Mouse (Mus musculus) hindbrain, postnatal 0 days (tissue): ENCODE results near the gene Agtpbp1. TPM values are rescaled to one million over a fixed set of nuclear protein-coding genes. Genes with fewer than 3 reads are reported as not detected.

Experiments used
- ATAC-seq: fragments of 200-750 bp; cut with Nextera tagmentation; 2 replicates; pipeline ENCODE4 v1.8.0; 2017; ENCODE audit warnings: mild to moderate bottlenecking, moderate TSS enrichment, moderate library complexity
- DNase-seq: peaks from one replicate; pipeline ENCODE4 v3.0.0-alpha.2; 2015; ENCODE audit warnings: low spot score
- H3K27ac ChIP-seq: fragments of 300-500 bp; sonication (generic); 2 replicates; pipeline ENCODE4 v1.5.1; 2014; ENCODE audit warnings: mild to moderate bottlenecking
- H3K27me3 ChIP-seq: fragments of 300-500 bp; sonication (generic); 2 replicates; pipeline ENCODE4 v1.6.1; 2014; ENCODE audit warnings: low read length, mixed read lengths; ENCODE audit not compliant: insufficient read depth
- H3K36me3 ChIP-seq: fragments of 300-500 bp; sonication (generic); 2 replicates; pipeline ENCODE4 v1.6.1; 2014; ENCODE audit warnings: low read length, mixed read lengths; ENCODE audit not compliant: insufficient read depth
- H3K4me1 ChIP-seq: fragments of 300-500 bp; sonication (generic); 2 replicates; pipeline ENCODE4 v1.6.1; 2014; ENCODE audit warnings: antibody characterized with exemption, low read length, mixed read lengths; ENCODE audit not compliant: insufficient read depth
- H3K4me2 ChIP-seq: fragments of 300-500 bp; sonication (generic); 2 replicates; pipeline ENCODE4 v1.6.1; 2014; ENCODE audit warnings: low read depth, mild to moderate bottlenecking, low read length, moderate library complexity, mixed read lengths
- H3K4me3 ChIP-seq: fragments of 300-500 bp; sonication (generic); 2 replicates; pipeline ENCODE4 v1.5.1; 2014; ENCODE audit warnings: low read length
- H3K9ac ChIP-seq: fragments of 300-500 bp; sonication (generic); replicated peaks from 2 replicates; pipeline ENCODE4 v1.6.1; 2014; ENCODE audit warnings: mild to moderate bottlenecking, low read length, moderate library complexity, mixed read lengths
- H3K9me3 ChIP-seq: fragments of 300-500 bp; sonication (generic); 2 replicates; pipeline ENCODE4 v1.6.1; 2016; ENCODE audit warnings: low read length, mixed read lengths
- CTCF ChIP-seq: IDR thresholded peaks from 2 replicates; pipeline ENCODE4 v1.5.1; 2016; ENCODE audit warnings: antibody characterized with exemption, control low read depth, low read depth
- WGBS: fragments of 180-500 bp; shearing (Covaris S2); extraction: QIAGEN DNeasy Blood & Tissue Kit; methylation state at CpG from one replicate; pipeline ENCODE4 v1.1.7; 2014; 5-methylcytosine and 5-hydroxymethylcytosine counted together
- polyA plus RNA-seq: library from polyadenylated mRNA; unstranded; fragments of >200 nt; fragmentation: Nextera tagmentation; extraction: Ambion mirVana; gene quantifications from 2 replicates; pipeline ENCODE4 v1.2.1, GENCODE M21; 2015
- total RNA-seq: library from RNA; depleted of rRNA; stranded (reverse); fragments of >200 nt; gene quantifications from 2 replicates; pipeline ENCODE4 v1.2.3, GENCODE M21; 2014

Agtpbp1 gene
- total and polyA plus RNA-seq, 2 experiments from 2014 or later = 65.6 to 128 TPM

DNA sequence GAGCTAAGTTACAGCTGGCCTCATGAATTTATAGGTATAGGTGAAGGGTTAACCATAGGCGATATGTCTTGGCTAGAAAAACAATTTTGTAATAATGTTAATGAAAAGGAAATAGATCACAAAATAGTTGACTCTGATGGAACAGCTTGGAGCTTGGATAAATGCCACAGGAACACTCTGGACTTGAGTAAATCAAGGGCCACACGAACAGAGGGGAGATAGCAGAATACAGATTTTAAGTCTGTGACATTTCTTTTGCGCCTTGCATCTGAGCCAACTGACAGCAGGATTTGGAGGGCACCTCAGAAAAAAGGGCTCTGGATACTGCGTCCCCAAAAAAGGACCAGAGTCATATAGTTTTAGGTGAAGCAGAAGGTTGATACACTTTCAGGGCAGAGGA, 20.5 kb downstream of the Agtpbp1 start:
- Histone ChIP-seq H3K27ac (no peak overlapping the region), H3K9ac (no peak overlapping the region), H3K4me2 (no peak overlapping the region), H3K4me3 (no peak overlapping the region), H3K27me3 (no peaks in the 10 kb centered on the region), H3K9me3 (no peaks in the 10 kb centered on the region), H3K36me3 (no peaks in the 10 kb centered on the region), H3K4me1 (no peaks in the 10 kb centered on the region)
- 94% methylated on average over 4 of the region's 4 CpGs for WGBS
- no peak for TF ChIP-seq CTCF
- no peak for DNase-seq
- no peak for ATAC-seq

DNA sequence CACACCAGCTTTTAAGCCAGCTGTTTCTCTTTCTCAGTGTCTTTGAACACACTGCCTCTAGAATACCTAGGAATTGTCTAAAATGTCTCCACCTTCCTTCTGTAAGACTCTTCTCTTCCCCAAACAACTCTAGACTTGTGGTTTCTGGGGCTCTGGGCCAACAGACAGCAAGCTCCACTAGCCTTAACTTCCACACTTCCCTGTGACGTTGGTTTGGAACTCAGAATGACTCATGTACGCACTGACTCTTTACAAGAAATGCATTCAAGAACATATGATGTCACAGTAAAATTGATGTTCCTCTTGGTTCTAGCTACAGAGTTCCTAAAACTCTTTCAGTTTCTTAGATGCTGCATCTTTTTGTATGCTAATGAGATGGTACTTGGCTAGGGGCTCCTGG, 22.6 kb downstream of the Agtpbp1 start:
- Histone ChIP-seq H3K9me3 (no peaks in the 10 kb centered on the region), H3K27ac (no peak overlapping the region), H3K36me3 (no peaks in the 10 kb centered on the region), H3K9ac (no peak overlapping the region), H3K4me3 (no peak overlapping the region), H3K4me1 (no peaks in the 10 kb centered on the region), H3K4me2 (no peak overlapping the region), H3K27me3 (no peaks in the 10 kb centered on the region)
- ATAC-seq (no peak), DNase-seq (no peak)
- WGBS = 80% methylated on average over 2 of the region's 2 CpGs
- no peak for TF ChIP-seq CTCF

DNA sequence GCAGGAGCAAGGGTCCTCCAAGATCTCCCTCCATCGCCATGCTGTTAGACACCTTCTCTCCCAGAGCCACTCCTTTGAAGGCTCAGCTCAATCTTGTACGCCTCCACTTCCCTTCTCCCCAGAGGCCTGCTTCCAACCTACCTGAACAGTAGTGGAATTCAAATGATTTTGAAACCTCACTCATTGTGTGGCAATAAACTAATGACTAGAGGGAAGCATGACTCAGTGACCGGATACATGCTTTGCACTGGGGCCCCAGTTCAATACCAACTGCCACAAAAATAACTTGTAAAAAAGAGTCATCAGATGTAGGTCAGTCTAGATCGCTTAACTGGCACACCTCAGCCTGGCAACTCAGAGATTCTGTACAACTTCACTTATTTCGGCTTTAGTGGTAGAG, 26.3 kb downstream of the Agtpbp1 start:
- ATAC-seq = no peak
- Histone ChIP-seq H3K4me3 (no peak overlapping the region), H3K4me2 (no peak overlapping the region), H3K27ac (no peak overlapping the region), H3K9ac (no peak overlapping the region), H3K4me1 (peaks cover 13% of the 10 kb centered on the region), H3K36me3 (no peaks in the 10 kb centered on the region), H3K27me3 (no peaks in the 10 kb centered on the region), H3K9me3 (no peaks in the 10 kb centered on the region)
- WGBS = 89% methylated on average over 5 of the region's 5 CpGs
- no peak for DNase-seq
- TF ChIP-seq CTCF = no peak

DNA sequence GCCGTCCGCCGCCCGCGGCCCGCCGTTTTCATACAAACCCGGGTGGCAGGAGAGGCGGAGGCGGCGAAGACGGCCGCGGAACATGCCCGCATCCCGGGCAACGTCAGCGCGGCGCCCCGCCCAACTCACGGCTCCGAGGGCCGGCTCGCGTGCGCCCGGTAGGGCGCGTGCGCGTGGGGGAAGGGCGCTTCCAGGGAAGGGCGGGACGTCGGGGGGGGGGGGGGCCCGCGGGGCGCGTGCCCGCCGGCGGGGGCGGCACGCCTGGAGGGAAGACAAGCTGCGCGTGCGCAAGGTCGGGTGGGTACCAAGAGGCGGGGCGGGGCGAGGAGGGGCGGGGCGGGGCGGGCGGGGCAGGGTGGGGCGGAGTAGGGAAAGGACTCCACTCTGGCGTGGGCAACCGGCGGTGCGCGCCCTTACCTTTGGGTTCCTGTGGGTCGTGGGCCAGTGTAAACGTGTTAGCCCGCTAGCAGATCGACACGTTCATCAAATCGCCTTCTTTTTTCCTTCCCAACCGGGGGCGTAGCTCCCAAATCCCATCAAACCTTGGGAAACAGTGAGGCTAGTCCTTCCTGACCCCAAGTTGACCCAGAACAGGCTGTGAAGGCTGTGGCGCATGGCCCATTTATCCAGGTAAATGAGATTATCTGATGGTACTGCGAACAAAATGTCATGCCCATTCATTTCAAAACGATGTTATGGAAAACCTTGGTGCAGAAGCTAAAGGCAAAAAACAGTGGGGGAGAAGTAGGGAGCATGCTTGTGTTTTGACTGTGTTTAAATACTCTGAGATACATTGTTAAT, 27.6 kb downstream of the Agtpbp1 start:
- 2% methylated on average over 29 of the region's 73 CpGs for WGBS
- H3K9ac ChIP-seq = peak overlapping the region; percentile 84
- H3K9me3 ChIP-seq = no peaks in the 10 kb centered on the region
- peak; percentile 96 for DNase-seq
- peaks cover 13% of the 10 kb centered on the region for H3K4me1 ChIP-seq
- H3K36me3 ChIP-seq = no peaks in the 10 kb centered on the region
- ATAC-seq = peak; percentile 92
- TF ChIP-seq CTCF = no peak
- H3K4me2 ChIP-seq = peak overlapping the region; percentile 95
- no peaks in the 10 kb centered on the region for H3K27me3 ChIP-seq
- peak overlapping the region; percentile 83 for H3K4me3 ChIP-seq
- H3K27ac ChIP-seq = peak overlapping the region; percentile 80

DNA sequence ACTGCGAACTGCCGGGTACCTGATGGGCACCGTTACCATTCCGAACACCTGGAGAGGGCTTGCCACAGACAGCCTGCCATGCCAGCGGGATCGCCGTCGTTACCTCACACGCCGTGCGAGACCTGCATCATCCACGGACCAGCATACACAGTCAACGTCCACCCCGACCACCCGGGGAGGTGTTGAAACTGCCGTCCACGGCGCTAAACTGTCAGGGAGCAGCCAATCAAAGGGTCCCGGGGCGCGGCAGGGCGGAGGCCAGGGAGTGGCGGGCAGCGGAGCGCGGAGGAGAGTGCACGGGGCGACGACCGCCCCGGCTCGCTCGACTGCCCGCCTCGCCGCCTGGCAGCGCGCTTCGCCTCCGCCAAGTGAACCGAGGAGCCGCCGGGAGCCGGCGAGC, 28.4 kb downstream of the Agtpbp1 start:
- no peaks in the 10 kb centered on the region for H3K9me3 ChIP-seq
- H3K27ac ChIP-seq = peak overlapping the region; percentile 80
- peak overlapping the region; percentile 95 for H3K4me2 ChIP-seq
- no peak for TF ChIP-seq CTCF
- ATAC-seq (peak; percentile 70), DNase-seq (peak; percentile 49)
- under 1% methylated on average over 22 of the region's 45 CpGs for WGBS
- H3K36me3 ChIP-seq = no peaks in the 10 kb centered on the region
- H3K4me1 ChIP-seq = peaks cover 13% of the 10 kb centered on the region
- no peaks in the 10 kb centered on the region for H3K27me3 ChIP-seq
- peak overlapping the region; percentile 84 for H3K9ac ChIP-seq
- H3K4me3 ChIP-seq = peak overlapping the region; percentile 83

DNA sequence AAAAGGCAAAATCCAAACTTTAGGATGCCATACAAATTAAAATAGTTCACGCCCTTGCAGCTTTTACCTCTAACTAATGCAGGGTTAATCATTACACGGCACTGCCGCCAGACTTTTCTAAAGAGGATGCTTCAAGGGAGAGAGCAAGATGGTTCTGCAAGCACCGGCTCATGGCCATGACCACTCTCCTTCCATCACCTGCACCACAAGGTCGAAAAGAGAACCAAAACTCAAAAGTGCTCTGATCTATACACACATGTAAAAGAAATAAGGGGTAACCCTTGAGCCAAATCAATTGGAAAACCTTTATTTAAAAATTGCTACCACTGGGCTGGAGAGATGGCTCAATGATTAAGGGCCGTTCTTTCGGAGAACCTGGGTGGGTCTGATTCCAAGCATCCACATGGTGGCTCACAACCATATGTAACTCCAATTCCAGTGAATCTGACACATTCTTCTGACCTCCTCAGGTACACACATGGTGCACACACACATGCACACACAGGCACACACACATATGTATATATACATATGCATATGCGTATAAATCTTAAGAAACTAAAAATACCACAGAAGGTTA, 29.3 kb downstream of the Agtpbp1 start:
- no peak for ATAC-seq
- DNase-seq = no peak
- Histone ChIP-seq H3K9ac (0 out of 2 replicates have a peak overlapping the region, but pooled peaks have one; percentile 7), H3K4me3 (peak overlapping the region; percentile 83), H3K27ac (no peak overlapping the region), H3K27me3 (no peaks in the 10 kb centered on the region), H3K4me1 (peaks cover 13% of the 10 kb centered on the region), H3K36me3 (no peaks in the 10 kb centered on the region), H3K4me2 (peak overlapping the region; percentile 95), H3K9me3 (no peaks in the 10 kb centered on the region)
- WGBS = 70% methylated on average over 8 of the region's 8 CpGs
- no peak for TF ChIP-seq CTCF
